Mouse (Mus musculus): ENCODE measurements around the gene Mecom. TPM values are rescaled to one million over a fixed set of nuclear protein-coding genes. Genes with fewer than 3 reads are reported as not detected.

Mecom gene
- total and polyA plus RNA-seq, 3 experiments: not detected

- no peak overlapping the region for H3K27ac ChIP-seq (ENCODE audit: insufficient read depth, low read depth)
- H3K4me2 ChIP-seq (ENCODE audit: insufficient read depth, low read depth, poor library complexity, severe bottlenecking): no peak overlapping the region
These were observed 290.9 kb downstream of the Mecom start for GRCm38 (mm10) chr3:30256896-30257295.

DNA sequence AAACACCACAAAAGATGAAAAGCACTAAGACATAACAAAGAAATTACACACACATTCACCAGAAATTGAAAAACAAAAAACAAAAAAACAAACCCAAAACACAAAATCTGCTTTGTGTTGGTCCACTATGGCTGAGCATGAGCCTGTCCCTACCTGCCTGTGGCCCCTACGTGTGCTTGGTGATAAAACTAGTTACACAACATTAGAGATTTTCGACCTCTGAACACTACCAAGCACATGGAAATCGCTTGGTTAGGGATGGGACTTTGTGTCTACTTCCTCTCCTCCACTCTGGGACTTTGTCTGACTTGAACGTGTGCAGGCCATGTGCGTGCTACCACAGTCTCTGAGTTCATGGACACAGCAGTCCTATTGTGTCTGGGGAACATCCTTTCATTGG, 292.0 kb downstream of the Mecom start:
- TF ChIP-seq MAX (IDR thresholded peaks at IDR 0.05; ENCODE audit: low read length) (no peak), MYC (IDR thresholded peaks at IDR 0.05; ENCODE audit: low read depth, low read length) (no peak), USF1 (IDR thresholded peaks at IDR 0.05; ENCODE audit: low read depth, low read length) (no peak), HCFC1 (IDR thresholded peaks at IDR 0.05; ENCODE audit: low read depth, low read length) (no peak), POLR2AphosphoS2 (IDR thresholded peaks at IDR 0.05; ENCODE audit: low read depth, low read length) (no peak)
- Histone ChIP-seq H3K36me3 (replicated peaks in 1 of 2; ENCODE audit: control insufficient read depth in 1 of 2, insufficient read depth in 1 of 2, low read length in 1 of 2) (no peaks in the 10 kb centered on the region), H3K9ac (ENCODE audit: insufficient read depth, low read depth) (no peak overlapping the region), H3K27me3 (replicated peaks) (no peaks in the 10 kb centered on the region), H3K9me3 (replicated peaks; ENCODE audit: low read length) (no peaks in the 10 kb centered on the region), H3K4me2 (ENCODE audit: insufficient read depth, low read depth, poor library complexity, severe bottlenecking) (no peak overlapping the region), H3K4me3 (replicated peaks in 1 of 3; ENCODE audit: low read depth in 2 of 3, low read length in 2 of 3, poor library complexity in 1 of 3) (no peak overlapping the region), H3K4me1 (ENCODE audit: control insufficient read depth in 1 of 2, insufficient read depth in 2 of 2) (peaks cover 0 to 11% of the 10 kb centered on the region in 2 experiments; a peak in 2 of 4 replicates), H3K27ac (ENCODE audit: insufficient read depth, low read depth) (no peak overlapping the region), H3K79me2 (replicated peaks; ENCODE audit: control insufficient read depth, extremely low read depth, insufficient read depth, poor library complexity, severe bottlenecking) (no peaks in the 10 kb centered on the region)
- dilution Hi-C loops (cut with MboI; ENCODE audit: extremely low pct_ligation_motif_present, extremely low pct_unique_long_range_greater_than_20kb, low sequenced_read_pairs) (no loop called here), in situ Hi-C loops (cut with MboI; ENCODE audit: low pct_ligation_motif_present, low pct_unique_long_range_greater_than_20kb, low sequenced_read_pairs) (no loop called here)
- no peak for DNase-seq (ENCODE audit: extremely low read depth)

More at GRCm38 (mm10) chr3:30256896-30257295, 290.9 kb downstream of the Mecom start:
- no peaks in the 10 kb centered on the region for H3K9me3 ChIP-seq (replicated peaks; ENCODE audit: low read length)
- TF ChIP-seq ETS1 (conservative IDR thresholded peaks at IDR 0.05; ENCODE audit: low read depth, low read length) (no peak), MYC (IDR thresholded peaks at IDR 0.05; ENCODE audit: low read depth, low read length) (no peak), UBTF (IDR thresholded peaks at IDR 0.05; ENCODE audit: low read depth, low read length) (no peak), ZMIZ1 (IDR thresholded peaks at IDR 0.05; ENCODE audit: low read depth, low read length) (no peak), POLR2AphosphoS2 (IDR thresholded peaks at IDR 0.05; ENCODE audit: low read depth, low read length) (no peak), CHD1 (IDR thresholded peaks at IDR 0.05; ENCODE audit: low read depth, low read length) (no peak), MAFK (IDR thresholded peaks at IDR 0.05; ENCODE audit: insufficient replicate concordance, low read length) (no peak), JUND (conservative IDR thresholded peaks at IDR 0.05; ENCODE audit: low read depth, low read length) (no peak), CHD2 (IDR thresholded peaks at IDR 0.05; ENCODE audit: low read length) (no peak)
- in situ Hi-C loops (cut with MboI; ENCODE audit: low pct_ligation_motif_present, low pct_unique_long_range_greater_than_20kb, low sequenced_read_pairs): no loop called here
- dilution Hi-C loops (cut with MboI; ENCODE audit: extremely low pct_ligation_motif_present, extremely low pct_unique_long_range_greater_than_20kb, low sequenced_read_pairs): no loop called here
- no peaks in the 10 kb centered on the region for H3K36me3 ChIP-seq (replicated peaks in 1 of 2; ENCODE audit: control insufficient read depth in 1 of 2, insufficient read depth in 1 of 2, low read length in 1 of 2)
- no peak overlapping the region for H3K9ac ChIP-seq (ENCODE audit: insufficient read depth, low read depth)
- H3K4me3 ChIP-seq (replicated peaks in 1 of 3; ENCODE audit: low read depth in 2 of 3, low read length in 2 of 3, poor library complexity in 1 of 3): no peak overlapping the region
- peaks cover 0 to 11% of the 10 kb centered on the region in 2 experiments; a peak in 2 of 4 replicates for H3K4me1 ChIP-seq (ENCODE audit: control insufficient read depth in 1 of 2, insufficient read depth in 2 of 2)
- no peaks in the 10 kb centered on the region for H3K79me2 ChIP-seq (replicated peaks; ENCODE audit: control insufficient read depth, extremely low read depth, insufficient read depth, poor library complexity, severe bottlenecking)
- H3K27me3 ChIP-seq (replicated peaks): no peaks in the 10 kb centered on the region
- DNase-seq (ENCODE audit: extremely low read depth): no peak

DNA sequence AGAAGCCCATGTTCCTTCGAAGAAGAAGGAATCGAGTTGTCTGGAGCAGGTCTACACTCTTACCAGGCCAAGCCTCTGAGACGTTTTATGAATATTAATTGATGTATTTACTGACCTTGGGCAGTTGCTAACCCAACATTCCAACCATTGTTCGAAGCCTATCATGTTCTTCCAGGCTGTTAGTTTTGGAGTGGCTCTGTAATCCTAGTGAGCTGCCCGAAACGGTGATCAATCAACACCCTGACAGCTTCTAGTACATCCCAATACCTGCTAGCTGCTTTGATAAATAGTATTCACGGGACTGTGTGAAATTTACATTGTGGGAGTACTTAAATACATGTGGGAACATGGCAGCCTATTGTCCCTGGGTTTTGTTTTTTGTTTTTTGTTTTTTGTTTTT, 293.4 kb downstream of the Mecom start:
- H3K4me1 ChIP-seq (ENCODE audit: control insufficient read depth in 1 of 2, insufficient read depth in 2 of 2): peaks cover 0 to 11% of the 10 kb centered on the region in 2 experiments; a peak in 2 of 4 replicates
- H3K79me2 ChIP-seq (replicated peaks; ENCODE audit: control insufficient read depth, extremely low read depth, insufficient read depth, poor library complexity, severe bottlenecking): no peaks in the 10 kb centered on the region
- no peaks in the 10 kb centered on the region for H3K36me3 ChIP-seq (replicated peaks in 1 of 2; ENCODE audit: control insufficient read depth in 1 of 2, insufficient read depth in 1 of 2, low read length in 1 of 2)
- no peak overlapping the region for H3K27ac ChIP-seq (ENCODE audit: insufficient read depth, low read depth)
- no peak for TF ChIP-seq IRF4 (IDR thresholded peaks at IDR 0.05; ENCODE audit: low read depth, low read length)
- TF ChIP-seq MAZ (IDR thresholded peaks at IDR 0.05; ENCODE audit: low read depth, low read length): no peak
- TF ChIP-seq MAFK (IDR thresholded peaks at IDR 0.05; ENCODE audit: insufficient replicate concordance, low read length): no peak
- TF ChIP-seq CHD1 (IDR thresholded peaks at IDR 0.05; ENCODE audit: low read depth, low read length): no peak
- TF ChIP-seq CTCF (conservative IDR thresholded peaks at IDR 0.05 in 1 of 2, IDR thresholded peaks at IDR 0.05 in 1 of 2; ENCODE audit: low read depth in 2 of 2, low read length in 2 of 2): no peak
- TF ChIP-seq TCF12 (IDR thresholded peaks at IDR 0.05; ENCODE audit: low read depth, low read length): no peak
- TF ChIP-seq RCOR1 (conservative IDR thresholded peaks at IDR 0.05; ENCODE audit: low read depth, low read length): no peak
- no peak for DNase-seq (ENCODE audit: extremely low read depth)
- dilution Hi-C loops (cut with MboI; ENCODE audit: extremely low pct_ligation_motif_present, extremely low pct_unique_long_range_greater_than_20kb, low sequenced_read_pairs): no loop called here
- no peaks in the 10 kb centered on the region for H3K27me3 ChIP-seq (replicated peaks)
- H3K9ac ChIP-seq (ENCODE audit: insufficient read depth, low read depth): no peak overlapping the region
- no peak overlapping the region for H3K4me2 ChIP-seq (ENCODE audit: insufficient read depth, low read depth, poor library complexity, severe bottlenecking)
- in situ Hi-C loops (cut with MboI; ENCODE audit: low pct_ligation_motif_present, low pct_unique_long_range_greater_than_20kb, low sequenced_read_pairs): no loop called here
- no peak overlapping the region for H3K4me3 ChIP-seq (replicated peaks in 1 of 3; ENCODE audit: low read depth in 2 of 3, low read length in 2 of 3, poor library complexity in 1 of 3)
- H3K9me3 ChIP-seq (replicated peaks; ENCODE audit: low read length): no peaks in the 10 kb centered on the region

Data from CH12.LX (cell line).